Mouse (Mus musculus) retina, postnatal 7 days (tissue): ENCODE measurements at regions not wholly inside any gene's neighbourhood (a gene's known extent, or its start where the extent isn't known, plus 50 kb on each side); places are given as distances from the start of the nearest gene placed in this dataset.

Experiments
- DNase-seq: peaks from one replicate; pipeline ENCODE4 v3.0.0-alpha.2; 2012; ENCODE audit warnings: low read depth, low spot score

DNA sequence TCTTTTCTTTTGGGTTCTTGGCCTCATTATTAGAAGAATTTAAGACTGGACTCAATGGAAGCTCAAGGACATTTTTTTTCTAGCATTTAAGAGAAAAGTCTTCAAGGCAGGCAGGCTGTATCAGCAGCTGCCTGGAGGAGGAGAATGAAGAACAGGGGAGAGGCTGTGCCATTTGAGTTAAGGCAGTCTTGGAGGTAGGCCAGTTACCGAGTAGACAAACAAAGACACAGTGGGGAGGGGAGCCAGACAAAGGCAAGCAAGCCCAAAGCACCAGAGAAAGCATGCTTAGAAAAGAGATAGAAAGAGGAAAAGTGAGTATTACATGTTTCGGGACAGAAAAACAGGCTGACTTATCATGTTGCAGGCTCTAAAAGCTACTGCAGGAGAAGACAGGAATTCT lies 392.0 kb downstream of the Igsf11 start:
- no peak for DNase-seq

DNA sequence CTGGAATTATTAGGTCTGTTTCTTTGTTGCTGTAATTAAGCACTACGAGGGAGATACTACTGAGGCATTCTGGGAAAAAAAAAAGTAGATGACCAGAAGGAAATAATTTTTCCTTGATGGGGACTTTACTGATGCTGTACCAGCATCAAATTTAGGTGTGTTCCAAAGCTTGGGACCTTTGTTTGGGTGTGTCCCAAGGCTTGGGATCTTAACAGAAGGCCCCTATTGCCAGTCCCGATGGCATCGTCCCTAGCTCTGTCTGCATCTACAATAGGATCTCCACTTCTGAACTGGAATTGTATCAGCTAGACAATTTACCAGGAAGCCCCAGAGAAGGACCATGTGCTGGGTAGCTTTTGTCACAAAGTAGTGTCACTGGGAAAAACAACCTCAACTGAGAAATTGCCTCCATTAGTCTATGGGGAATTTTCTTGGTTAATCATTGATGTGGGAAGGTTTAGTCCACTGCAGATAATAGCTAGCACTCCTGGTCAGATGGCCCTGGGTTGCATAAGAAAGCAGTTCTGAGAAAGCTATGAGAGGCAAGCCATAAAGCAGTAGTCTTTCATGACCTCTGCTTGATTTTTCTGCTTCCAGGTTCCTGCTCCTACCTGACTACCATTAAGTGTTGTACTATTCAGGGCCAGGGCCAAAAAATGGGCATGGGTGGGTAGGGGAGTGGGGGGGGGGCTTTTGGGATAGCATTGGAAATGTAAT lies 392.7 kb downstream of the Igsf11 start:
- DNase-seq = no peak

DNA sequence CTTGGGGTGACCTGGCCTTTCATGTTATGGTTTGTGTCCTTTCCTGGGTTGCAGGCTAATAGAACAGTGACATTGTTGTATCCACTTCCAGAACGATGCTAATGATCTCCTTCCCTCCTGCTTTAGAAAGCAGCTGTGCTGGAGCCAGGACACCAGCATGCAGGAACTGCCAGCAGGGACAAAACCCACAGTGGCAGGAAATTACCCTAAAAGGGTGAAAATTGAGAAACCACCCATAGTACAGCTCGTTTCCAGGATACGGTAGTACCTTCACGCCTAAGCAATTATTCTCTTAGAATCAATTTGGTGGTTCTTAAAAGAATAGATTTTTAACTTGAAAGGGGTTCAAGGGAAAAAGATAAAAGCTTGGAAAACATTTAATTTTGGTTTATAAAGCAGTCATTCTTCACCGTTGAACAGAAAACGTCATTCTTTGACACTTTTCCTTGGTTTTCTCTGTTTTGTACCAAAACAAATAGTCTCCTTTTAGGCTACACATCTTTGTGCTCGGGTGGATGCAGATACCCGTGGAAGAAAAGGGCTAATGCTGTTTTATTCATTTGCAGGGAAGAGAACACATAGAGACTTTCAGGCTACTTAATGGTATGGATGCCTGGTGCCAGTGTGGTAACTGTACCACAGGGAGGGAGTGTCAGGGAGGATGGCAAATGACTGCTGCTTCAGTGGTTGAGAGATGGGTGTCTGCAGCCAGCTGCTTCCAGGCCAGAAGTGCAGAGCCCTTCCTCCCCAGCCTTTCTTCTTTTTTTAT lies 394.5 kb downstream of the Igsf11 start:
- no peak for DNase-seq

DNA sequence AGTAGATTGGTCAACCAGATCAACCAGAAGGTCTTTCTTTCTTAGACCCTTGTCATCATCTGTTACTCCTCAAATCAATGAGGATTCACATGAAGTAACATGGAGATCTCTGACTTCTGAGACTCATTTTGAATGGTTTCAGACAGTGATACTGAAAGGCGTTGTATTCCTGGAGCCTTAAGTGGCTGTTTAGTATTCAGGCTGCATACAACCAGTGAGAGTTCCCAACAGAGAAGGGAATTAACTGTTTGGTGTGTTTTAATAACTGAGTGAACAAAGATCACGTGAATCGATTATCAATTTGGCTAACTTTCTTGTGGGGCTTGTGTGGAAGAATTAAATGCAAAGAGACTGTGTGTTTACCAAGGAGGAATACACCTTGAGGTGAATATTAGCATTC lies 406.4 kb downstream of the Igsf11 start:
- no peak for DNase-seq

DNA sequence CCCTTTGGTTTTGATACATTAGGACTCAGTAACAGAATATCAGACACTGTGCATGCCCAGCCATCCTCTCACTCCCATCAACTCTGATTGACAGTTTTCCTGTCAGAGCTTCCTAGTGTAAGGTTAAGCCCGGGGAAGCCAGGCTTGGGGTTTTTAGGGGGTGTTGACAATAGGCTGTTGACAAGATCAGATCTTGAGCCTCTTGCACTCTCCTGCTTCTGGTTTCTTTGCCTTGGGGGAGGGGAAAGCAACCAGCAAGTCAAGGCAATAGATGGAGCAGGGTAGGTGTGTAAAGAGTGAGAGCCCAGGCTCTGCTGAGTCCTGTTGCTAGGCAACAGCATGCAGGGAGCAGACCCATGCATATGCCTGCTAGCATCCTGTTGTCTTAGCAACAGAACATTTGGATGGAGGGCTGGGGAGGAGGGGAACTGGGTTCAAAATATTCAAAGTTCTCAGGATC lies 410.5 kb downstream of the Igsf11 start:
- DNase-seq = no peak

DNA sequence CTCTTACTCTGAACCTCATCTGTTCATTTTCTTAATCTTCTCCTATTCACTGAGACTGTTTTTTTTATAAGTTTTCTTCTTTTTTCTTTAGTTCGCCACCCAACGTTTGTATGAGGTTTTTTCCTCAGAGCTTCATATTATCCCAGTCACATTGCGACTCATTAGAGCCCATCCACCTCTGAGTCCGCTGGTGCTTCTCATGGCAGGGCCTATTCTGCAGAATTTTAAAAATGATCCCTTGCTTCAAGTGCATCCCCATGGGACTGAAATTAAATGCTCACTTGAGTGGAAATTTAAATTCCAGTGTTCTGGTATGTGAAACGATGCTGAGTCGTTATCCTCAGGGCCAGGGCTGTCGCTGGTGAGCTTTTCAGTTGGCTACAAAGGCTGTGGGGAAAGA lies 410.9 kb downstream of the Igsf11 start:
- DNase-seq = no peak

DNA sequence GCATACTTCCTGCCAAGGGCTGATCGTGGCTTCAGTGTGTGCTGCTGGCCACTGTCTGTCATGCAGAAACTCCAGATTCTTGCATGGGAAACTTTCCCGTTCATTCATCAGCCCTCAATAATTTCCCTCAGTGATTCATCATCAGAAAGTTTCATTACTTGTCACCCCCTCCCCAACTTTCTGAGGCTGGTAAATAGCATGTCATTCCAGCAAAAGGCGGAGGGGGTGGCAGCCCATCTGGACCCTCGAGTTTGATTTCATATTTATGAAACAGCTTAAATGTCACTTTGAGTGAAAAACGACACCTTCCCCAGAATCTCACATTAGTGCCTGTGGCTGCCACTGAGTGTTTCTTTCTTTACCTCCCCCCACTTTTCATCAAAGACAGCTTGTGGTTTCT lies 415.5 kb downstream of the Igsf11 start:
- no peak for DNase-seq

DNA sequence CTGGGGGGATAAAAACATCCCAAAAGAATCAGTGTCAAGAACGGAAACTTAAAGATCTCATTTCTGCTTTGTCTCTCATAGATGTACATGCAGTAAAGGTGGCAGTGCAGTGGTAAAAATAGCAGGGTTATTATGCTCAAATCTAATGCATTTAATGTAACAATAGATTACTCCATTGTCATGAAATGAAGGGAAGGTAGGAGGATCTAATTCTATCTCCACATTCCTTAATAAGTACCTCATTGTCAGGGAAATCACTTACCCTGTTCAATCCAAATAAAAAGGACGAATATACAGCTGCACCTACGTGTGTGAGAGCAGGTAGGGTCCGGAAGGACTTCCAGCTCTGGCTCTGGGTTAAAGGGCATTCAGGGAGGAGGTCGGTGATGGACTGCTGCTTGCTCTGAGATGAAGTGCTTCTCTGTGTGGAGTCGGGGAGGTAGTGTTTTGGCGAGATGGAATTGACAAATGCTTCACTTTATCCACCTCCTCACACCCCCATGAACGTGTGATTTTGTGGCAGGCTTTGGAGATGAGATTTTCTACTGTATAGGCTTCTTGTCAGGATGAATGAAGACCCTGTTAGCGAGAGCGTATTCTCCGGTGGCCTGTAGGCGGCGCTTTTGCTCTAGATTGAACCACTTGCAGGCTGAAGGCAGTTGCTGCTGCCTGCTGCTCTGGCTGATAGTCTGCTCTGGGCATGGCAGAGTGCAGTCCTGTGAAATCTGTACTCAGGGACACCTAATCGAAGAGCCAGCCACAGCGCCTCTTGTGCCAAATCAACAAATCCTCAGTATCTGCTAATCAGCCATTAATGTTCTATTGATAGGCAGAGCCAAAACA lies 424.5 kb downstream of the Igsf11 start:
- peak; percentile 34 for DNase-seq

DNA sequence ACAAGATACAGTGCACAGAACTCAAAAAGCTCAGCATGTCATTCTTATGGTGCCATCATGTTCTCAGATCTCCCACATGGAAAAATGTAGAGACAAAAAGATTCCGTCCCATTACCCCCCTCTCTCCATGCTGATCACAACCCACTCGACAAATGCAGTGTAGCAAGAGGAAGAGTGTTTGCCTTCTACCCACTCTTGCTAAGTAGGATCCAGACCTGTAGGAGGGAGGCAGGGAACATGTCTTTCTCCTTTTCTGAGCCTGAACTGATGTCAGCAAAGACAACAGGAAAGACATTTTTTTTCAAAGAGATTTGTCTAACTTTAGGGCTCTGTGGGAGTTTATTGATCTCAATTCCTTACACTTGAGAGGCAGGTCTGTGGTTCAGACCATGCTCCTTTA lies 433.2 kb downstream of the Igsf11 start:
- DNase-seq = no peak

DNA sequence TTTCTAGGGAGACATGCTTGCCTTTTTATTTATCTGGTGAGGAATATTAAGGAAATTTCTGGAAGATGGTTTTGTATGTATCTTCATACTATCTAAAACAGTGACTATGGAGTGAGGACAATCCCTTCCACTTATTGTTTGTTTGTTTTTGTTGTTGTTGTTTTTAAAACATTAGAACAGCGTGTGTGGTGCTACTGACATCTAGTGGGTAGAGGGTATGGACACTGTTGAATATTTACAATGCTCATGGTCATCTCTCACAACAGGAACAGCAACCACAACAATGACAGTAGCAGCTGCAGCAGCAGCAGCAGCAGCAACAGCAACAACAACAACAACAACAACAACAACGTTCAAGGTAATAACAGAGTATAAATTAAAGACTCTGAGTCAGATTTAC lies 471.2 kb downstream of the Igsf11 start:
- no peak for DNase-seq

DNA sequence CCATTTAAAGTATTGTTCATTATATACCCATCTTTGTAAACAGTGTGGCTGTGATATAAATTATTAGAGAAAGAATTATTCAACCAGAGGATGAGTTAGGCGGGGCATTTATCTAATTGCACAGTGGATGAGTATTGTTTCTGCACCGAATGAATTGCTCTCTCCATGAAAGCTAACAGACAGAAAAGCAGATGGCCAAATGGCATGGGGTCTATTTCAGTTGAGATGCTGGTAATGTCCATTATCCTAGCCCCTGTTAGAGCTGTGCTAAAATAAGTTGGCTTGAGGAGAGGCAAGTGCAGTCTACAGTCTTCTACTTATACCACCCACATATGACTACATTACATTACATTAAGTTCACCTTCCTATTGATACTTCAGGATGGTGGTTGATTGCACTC lies 475.8 kb downstream of the Igsf11 start:
- DNase-seq = no peak

DNA sequence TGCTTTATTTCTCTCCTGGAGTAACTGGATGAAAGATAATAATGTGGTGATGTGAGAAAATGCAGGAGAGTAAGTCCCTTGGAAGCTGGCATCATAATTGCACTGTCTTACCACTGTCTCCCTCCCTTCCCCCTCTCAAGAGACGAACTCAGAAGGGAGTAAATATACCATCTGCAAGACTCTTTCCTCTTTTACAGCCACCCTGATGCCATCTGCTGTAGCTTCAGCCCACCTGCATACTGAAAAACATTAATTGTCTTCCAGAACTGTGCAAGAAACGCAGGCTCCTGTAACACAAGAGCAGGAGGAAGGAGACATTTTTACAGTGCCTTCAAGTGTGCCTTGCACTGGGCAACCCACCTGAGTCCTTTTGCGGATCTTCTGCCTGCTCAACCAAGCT lies 482.1 kb downstream of the Igsf11 start:
- DNase-seq = no peak

DNA sequence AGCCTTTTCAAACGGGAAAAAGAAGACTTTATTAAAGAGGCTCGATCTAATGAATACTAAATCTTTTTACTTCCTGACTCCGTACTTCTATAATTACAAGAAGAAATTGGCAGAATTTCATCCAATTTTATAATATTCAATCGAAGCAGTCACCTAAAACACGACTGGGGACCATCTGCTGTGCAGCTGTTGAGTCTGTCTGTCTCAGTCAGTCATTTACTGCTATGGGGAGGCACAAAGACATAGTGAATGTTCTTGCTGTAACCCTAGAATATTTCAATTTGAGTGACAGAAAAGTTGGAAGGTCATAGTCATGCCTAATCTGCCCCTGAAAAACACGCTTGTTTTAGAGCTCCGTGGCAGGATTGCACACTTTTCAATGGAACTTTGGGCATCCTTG lies 487.5 kb downstream of the Igsf11 start:
- no peak for DNase-seq

DNA sequence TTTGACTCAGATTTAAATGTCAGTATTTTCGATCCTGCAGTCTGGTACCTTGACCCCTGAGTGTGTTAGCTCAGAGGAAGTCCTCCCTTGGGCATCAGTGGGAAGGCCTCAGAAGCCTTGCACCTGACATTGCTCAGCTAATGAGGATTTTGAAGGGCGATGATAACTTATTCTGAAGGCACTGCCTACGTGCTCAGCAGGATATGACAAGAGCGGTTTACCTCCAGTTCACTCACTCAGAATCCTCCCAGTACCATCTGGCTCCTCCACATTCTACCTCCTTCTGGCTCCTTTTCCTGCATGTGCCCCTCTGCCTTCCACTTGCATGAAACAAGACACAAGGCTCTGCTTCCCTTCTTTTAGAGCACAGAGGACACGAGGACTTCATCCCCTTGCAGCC lies 497.5 kb downstream of the Igsf11 start:
- DNase-seq = no peak

DNA sequence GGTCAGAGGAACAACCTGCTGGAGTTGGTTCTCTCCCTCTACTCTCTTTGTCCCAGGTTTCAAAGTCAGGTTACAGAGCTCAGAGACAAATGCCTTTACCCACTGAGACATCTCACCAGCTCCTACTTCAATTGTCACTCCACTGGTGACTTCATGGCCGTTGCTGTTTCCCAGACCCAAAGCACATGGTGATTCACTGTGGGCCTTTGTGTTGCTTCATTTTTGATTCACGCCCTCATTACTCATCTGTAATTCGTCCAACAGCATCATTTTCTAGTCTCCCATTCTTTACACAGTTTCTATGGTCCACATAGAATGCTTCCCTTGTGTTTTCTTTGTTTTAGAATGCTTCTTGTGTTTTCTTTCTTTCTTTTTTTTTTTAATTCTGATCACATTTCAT lies 498.2 kb downstream of the Igsf11 start:
- no peak for DNase-seq

DNA sequence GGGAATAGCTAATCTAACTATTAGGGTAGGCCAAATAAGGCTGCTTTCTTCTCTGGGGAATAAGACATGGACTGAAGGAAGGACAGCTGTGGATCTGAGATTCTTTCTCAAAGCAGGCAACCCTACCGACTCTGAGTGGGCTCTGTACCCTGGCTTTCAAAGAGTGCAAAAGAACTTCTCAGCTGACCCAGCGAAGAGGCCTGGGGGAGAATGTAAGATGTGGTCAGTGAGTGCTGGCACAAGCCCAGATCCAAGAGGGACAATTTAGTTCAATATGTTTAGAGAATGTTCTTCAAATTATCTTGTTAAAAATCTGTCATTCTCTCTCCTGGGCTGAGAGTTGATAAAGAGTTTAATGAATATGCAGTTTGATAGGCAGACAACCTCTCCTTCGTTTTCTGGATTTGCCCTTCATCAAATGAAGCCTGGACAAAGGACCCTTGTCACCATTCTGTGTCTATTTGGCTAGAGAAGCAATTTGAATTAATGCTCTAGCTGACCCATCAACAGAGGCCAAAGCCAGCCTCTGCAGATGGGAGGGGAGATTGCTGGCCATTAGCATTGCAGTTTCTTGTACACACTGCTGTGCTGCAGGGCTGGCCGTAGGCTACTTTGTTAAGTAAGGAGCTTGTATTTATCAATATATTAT lies 509.8 kb downstream of the Igsf11 start:
- no peak for DNase-seq

DNA sequence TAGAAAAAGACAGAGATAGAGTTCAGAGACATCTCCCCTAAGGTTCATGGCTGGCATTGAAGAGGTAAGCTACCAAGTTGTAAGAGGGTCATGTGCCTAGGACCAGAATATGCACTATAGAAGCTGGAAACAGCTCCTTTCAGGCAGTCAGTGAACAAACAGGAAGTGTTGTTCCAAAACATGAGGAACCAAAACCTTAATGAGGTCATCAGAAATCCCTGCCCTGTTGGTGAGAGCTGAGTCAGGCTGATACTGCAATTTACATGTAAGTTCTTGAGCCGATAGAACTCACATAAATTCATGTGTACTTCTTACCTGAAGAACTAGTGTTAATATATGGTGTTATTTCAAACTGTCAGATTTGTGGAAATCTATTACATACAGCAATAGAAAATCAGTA lies 539.1 kb downstream of the Igsf11 start:
- DNase-seq = no peak

DNA sequence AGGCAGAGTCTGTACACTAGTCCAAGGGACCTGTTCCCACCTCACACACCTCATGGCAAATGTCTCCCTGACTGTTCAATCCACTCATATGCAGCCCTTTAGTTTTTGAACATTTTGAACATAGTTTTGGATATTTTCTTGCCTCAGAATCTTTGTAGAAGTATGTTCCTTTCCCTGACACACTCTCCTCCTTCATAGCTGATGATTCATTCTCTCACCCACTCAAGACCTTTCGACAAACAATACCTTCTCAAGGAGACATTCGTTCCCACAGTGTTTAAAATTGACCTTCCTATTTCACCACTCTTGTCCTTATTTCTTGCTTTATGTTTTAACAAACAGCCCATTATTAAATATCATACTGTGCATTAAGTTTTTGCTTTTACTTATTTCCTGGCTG lies 538.4 kb upstream of the Lsamp start:
- no peak for DNase-seq

DNA sequence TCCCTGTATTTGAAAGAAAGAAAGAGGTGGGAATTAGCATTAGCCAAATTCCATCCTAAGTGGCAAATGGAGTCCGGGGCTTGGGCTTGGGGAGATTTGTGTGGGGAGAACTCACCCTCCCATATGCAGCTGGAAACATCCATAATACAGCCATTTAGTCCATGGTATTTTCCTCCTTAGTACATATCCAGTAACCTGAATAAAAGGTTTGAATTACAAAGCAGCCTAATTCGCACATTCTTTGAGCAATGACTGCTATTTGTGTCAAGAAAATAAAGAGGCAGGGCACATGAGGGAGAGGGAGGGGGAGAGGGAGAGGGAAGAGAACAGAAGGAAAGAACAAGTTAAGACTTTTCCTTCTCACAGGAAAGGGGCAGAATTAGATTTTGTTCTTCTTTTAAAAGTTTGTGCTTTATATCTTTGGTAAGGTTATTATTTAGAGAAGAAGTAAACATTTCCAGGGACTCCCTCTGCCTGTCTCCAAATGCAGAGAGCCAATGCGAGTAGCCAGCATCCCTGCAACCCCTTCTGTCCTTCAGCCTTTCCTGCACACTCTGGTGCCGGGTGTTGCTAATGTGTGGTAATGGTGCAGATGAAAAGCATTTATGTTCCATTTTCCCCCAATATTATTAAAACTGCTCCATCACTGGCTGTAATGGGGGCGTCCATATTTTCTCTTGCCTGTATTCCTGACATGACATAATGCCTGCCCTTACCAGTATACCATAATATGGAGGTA lies 530.6 kb upstream of the Lsamp start:
- DNase-seq = no peak
